ENCODE assay signal across 18 mouse cellular contexts in the genomic region with DNA sequence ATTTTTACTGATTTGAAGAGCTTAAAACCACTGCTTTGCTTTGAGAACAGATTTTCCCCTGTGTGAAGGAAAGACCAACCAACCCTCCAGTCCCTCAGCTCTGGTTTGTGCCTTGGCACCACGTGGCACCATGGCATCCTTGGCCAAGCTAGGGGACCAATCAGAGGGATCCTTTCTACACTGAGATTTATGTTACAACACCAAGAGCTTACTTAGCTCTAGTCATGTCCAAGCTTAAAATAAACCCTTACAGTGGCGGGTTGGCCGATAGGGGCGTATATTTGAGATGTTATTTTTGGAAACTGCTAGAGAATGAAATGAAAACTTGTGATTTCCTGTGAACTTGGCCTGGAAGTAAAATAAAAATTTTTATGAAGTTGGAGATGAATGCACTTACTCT. TPM values are rescaled to one million over a fixed set of nuclear protein-coding genes. Genes with fewer than 3 reads are reported as not detected.
DNase-seq lines count a peak whose midpoint lies in the region; ATAC-seq lines count a peak whose summit lies in the region.
"Had no signal": no experiment of that assay in that cellular context is flagged by ENCODE, and none has a peak within 500 bp of the region (broad histone marks: within the 10 kb centered on the region; RNA-seq: fewer than 3 reads in every experiment).

No protein-coding gene starts in this region.

- no peak for ATAC-seq in megakaryocyte-erythroid progenitor cell, adult 5-6 weeks (replicated peaks; ENCODE audit: low FRiP score, low TSS enrichment, poor library complexity, severe bottlenecking)
- ATAC-seq: forebrain, postnatal 0 days; midbrain, embryonic 15.5 days had no signal

- intact Hi-C loops in gastrocnemius, postnatal 14 days (cut with DNase I; ENCODE audit: low total_unique reads): no loop called here

- peak; percentile 88 for DNase-seq in heart, adult 11 months
- DNase-seq in heart, adult 9 months (ENCODE audit: low spot score in 2 of 2): no peak
- DNase-seq in kidney, postnatal 10 days: peak; percentile 10
- DNase-seq in kidney, postnatal 36 days: no peak
- peak; percentile 36 for DNase-seq in gastrocnemius, postnatal 14 days
- no peak for DNase-seq in adrenal gland, adult 2 months
- DNase-seq: adrenal gland, adult 8-10 months; cerebellum, adult 11-12 months; cerebellum, postnatal 10 days; forebrain, postnatal 0 days; kidney, adult 9 months; layer of hippocampus, adult 9-11 months; liver, embryonic 13.5 days; lung, adult 2 months; thymus, adult 2 months; thymus, postnatal 4 days had no signal

RNA-seq across cellular contexts. Expression of a gene that starts 11.9 kb away (rescaled TPM):
- 100 to 1,000 TPM; 112 to 128 TPM for total RNA-seq in gastrocnemius, postnatal 14 days (2021)
- 100 to 1,000 TPM in 1 of 2 experiments, 10 to 100 TPM in 1; 80.1 to 104 TPM for total RNA-seq in adrenal gland, adult 2 months (2021)
- polyA plus RNA-seq in adrenal gland, adult 2 months (2012; rRNA removed): 6.8 and 7.8 TPM in 2 replicates
- total RNA-seq in megakaryocyte-erythroid progenitor cell, adult 5-6 weeks (2014; fragmentation: Nextera tagmentation): 85.8 and 104 TPM in 2 replicates
- 55.6 and 69.5 TPM in 2 replicates for total RNA-seq in megakaryocyte-erythroid progenitor cell, adult 5-6 weeks (2017)

Comparison
In these comparisons a context has a peak if more than half of its experiments do, and no peak if none do; other contexts are left out.
1. DNase-seq: peak in heart, adult 11 months (single experiment), kidney, postnatal 10 days (single experiment) and gastrocnemius, postnatal 14 days (single experiment); none in heart, adult 9 months (0 of 2), kidney, postnatal 36 days (0 of 2) and adrenal gland, adult 2 months (single experiment).